Mouse (Mus musculus) spleen, postnatal 10 days (tissue): ENCODE data around the gene Smc5.

Source experiments
- DNase-seq, 2 experiments: peaks; one replicate each; pipeline ENCODE4 v3.0.0; 2021 to 2022; ENCODE audit warnings: low spot score in 2 of 2

Smc5 gene

GRCm38 (mm10) chr19:23189744-23190143 lies 84.0 kb downstream of the Smc5 start:
- DNase-seq = no peak

GRCm38 (mm10) chr19:23188986-23189385 lies 84.7 kb downstream of the Smc5 start:
- no peak for DNase-seq

DNA sequence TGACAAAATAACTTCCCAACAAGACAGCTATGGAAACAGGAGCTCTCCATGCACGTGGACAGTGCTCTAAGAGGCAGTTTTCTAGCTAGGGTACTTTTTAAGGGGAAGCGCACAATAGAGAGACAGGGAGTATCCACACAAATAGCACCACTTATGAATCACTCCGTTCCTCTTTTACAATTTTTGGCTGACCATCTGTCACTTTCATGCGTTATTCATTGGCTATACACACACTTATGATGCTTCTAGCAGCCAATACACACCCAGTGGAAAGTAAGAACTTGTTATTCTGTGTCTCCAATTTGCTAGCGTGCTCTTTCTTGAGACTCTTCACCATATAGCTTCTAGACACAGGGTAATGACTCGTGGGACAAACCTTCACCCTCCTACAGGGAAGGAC lies 86.0 kb downstream of the Smc5 start:
- DNase-seq = no peak

- no peak for DNase-seq
These were observed 89.6 kb downstream of the Smc5 start for GRCm38 (mm10) chr19:23184068-23184467.

GRCm38 (mm10) chr19:23183493-23183892 lies 90.2 kb downstream of the Smc5 start:
- no peak for DNase-seq

- no peak for DNase-seq
These were observed 95.2 kb downstream of the Smc5 start for GRCm38 (mm10) chr19:23178533-23178932.

DNA sequence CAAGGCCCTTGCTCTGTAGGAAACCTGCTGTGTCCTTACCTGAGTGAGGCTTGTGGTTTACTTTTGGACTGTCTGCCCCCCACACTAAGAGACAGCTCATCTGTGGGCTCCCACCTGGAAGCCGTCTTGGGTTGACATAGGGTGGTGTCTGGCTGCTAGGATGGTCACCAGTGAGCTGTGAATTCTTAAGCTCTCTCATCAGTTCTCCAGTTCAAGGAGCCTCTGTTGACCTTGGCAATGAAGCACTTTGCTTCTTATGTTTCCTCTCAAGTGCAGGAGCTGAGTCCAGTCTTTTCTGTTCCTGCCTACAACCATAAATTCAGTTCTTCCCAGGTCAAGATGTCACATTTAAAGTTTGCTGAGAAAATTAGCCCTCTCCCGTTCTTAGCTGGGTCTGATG lies 98.2 kb downstream of the Smc5 start:
- DNase-seq = no peak

DNA sequence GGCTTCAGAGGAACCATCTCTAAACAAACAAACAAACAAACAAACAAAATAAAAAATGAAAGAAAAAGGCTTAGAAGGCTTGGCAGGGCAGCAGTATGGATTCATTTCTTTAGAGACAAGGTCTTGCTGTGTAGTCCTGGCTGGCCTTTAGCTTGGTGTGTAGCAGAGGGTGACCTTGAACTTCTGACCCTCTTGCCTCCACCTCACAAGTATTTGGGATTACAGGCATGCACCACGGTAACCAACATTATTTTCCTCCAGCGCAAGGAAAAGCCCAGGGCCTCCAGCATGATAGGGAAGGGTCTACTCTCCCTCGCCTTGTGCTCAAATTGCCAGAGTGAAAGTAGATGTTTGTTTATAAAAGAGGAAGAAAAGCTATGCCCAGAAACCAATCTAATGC lies 98.6 kb downstream of the Smc5 start:
- DNase-seq = no peak

GRCm38 (mm10) chr19:23171136-23171535 lies 102.6 kb downstream of the Smc5 start:
- DNase-seq = no peak

GRCm38 (mm10) chr19:23170476-23170875 lies 103.2 kb downstream of the Smc5 start:
- no peak for DNase-seq

GRCm38 (mm10) chr19:23169659-23170050 lies 104.0 kb downstream of the Smc5 start:
- DNase-seq = no peak

- no peak for DNase-seq
These were observed 104.6 kb downstream of the Smc5 start for GRCm38 (mm10) chr19:23168899-23169658.

DNA sequence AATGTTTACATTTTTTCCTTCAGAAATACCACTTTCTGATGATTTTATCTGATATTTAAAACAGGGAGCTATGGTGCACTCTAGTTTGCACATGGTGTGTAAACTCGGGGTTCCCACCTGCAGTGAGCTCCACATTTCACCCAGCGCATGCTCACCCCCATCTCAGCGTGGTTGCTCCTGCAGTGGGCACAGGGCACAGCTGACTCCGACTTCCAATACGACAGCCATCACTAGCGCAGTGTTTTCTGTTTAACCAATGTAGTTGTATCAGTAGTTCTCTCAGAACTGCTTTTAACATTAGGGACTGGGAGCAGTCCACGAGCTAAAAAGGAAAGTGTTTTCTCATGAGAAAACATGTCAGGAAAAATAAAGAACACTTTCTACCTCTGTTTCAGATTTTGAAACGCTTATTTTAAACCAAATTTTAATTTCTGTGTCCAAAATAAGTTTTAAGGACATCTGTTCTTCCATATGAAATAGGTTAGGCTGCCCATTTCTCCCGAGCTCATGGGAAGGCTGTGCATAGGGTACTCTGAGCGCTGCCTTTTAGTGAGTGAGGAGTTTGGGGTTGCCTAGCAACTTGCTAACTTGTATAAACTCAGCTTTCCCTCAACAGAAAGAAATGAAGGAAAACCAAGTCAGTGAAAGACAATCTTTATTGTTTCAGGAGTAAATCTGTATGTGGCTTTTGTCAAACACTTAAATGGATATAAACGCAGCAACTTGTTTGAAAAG lies 107.0 kb downstream of the Smc5 start:
- DNase-seq = no peak

DNA sequence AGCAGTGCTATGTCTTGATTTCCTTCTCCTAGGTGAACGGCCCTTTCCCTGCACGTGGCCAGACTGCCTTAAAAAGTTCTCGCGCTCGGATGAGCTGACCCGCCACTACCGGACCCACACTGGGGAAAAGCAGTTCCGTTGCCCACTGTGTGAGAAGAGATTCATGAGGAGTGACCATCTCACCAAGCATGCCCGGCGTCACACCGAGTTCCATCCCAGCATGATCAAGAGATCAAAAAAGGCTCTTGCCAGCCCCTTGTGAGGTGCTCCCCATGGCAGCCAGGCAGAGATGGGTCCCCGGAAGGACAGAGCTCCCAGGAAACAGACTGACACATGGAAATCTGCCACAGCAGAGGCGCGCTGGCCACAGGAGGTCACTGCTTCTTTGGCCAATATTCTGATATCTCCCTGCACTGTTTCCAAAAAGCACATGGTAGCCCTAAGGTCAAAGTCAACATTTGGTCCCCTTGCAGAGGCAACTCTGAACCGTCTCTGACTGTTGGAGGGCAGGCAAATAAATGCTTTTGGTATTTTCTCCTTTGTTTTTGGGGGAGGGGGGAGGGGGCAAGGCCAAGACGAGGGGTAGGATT lies 109.0 kb downstream of the Smc5 start:
- no peak for DNase-seq

GRCm38 (mm10) chr19:23163361-23163760 lies 110.3 kb downstream of the Smc5 start:
- DNase-seq = no peak

GRCm38 (mm10) chr19:23162877-23163276 lies 110.8 kb downstream of the Smc5 start:
- DNase-seq = no peak

DNA sequence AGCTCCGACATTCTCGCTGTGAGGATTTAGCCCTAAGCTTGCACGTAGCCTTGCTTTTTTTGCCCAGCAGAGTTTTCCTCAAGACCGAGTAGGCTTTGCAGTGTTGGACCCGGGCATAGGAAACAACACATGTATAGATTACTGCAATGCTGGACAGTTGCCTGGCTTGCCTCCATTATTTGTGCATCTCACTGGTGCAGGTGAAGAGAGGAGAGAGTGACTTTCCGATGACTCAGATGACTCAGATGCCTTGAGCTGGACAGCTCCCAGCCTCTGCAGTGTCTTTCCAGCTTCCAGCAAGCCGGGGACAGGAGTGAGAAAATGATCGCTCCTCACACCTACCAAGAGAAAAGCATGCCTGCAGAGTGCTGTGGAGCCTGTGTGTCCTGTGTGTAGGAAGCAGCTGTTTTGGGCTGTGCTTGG lies 111.3 kb downstream of the Smc5 start:
- DNase-seq = no peak

DNA sequence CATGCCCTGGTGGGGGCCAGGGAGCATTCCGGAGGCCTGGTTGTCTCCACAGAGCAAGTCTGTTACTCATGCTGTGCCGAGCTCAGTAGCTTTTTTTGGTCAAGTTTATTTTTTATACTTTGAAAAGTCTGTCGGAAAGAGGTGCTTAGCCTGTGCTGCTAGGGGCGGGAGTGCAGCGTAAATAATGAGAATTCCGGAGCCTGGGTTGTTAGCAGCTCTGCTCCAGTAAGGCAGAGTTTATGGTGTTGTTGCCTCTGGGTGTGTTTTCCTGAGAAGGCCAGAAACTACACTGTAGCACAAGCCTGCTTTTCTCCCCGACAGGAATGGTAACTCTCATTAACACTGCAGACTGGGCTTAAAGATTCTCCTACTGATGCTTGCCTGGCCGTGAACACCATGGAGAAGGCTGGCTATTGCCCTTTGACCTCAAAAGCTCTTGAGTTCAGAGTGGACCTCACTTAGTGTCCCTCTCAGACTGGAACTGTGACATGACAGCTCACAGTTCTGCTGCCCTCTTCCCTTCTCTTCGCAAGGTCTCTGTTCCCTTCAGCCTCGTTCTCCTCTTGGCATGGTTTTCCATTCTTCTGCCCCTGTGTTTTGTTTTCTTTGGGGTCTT lies 113.8 kb downstream of the Smc5 start:
- DNase-seq = no peak
